Mouse (Mus musculus) embryonic facial prominence, embryonic 11.5 days (tissue): ENCODE results near the gene Cygb. TPM values are rescaled to one million over a fixed set of nuclear protein-coding genes. Genes with fewer than 3 reads are reported as not detected.

ENCODE experiments used
- ATAC-seq: fragments of 200-750 bp; cut with Nextera tagmentation; replicated peaks from 2 replicates; pipeline ENCODE4 v1.8.0; 2017; ENCODE audit warnings: low read depth; ENCODE audit not compliant: insufficient number of reproducible peaks, low FRiP score, low TSS enrichment
- DNase-seq: peaks from one replicate; pipeline ENCODE4 v3.0.0-alpha.2; 2015; ENCODE audit warnings: low spot score
- H3K27ac ChIP-seq: fragments of 300-500 bp; sonication (generic); replicated peaks from 2 replicates; pipeline ENCODE4 v1.5.1; 2014; ENCODE audit warnings: mild to moderate bottlenecking, low read depth, low read length, control low read depth
- H3K27me3 ChIP-seq: fragments of 300-500 bp; sonication (generic); 2 replicates; pipeline ENCODE4 v1.6.1; 2014; ENCODE audit warnings: mild to moderate bottlenecking, low read length, moderate library complexity, mixed read lengths; ENCODE audit not compliant: control insufficient read depth, insufficient read depth
- H3K36me3 ChIP-seq: fragments of 300-500 bp; sonication (generic); replicated peaks from 2 replicates; pipeline ENCODE4 v1.6.1; 2014; ENCODE audit warnings: low read depth, mild to moderate bottlenecking, low read length, moderate library complexity, mixed read lengths; ENCODE audit not compliant: control insufficient read depth, insufficient read depth
- H3K4me1 ChIP-seq: fragments of 300-500 bp; sonication (generic); 2 replicates; pipeline ENCODE4 v1.6.1; 2014; ENCODE audit warnings: low read length, mixed read lengths; ENCODE audit not compliant: control insufficient read depth, insufficient read depth
- H3K4me2 ChIP-seq: fragments of 300-500 bp; sonication (generic); 2 replicates; pipeline ENCODE4 v1.6.1; 2014; ENCODE audit warnings: low read depth, mild to moderate bottlenecking, control low read depth, low read length, moderate library complexity
- H3K4me3 ChIP-seq: fragments of 300-500 bp; sonication (generic); 2 replicates; pipeline ENCODE4 v1.5.1; 2014; ENCODE audit warnings: low read depth, low read length, control low read depth
- H3K9ac ChIP-seq: fragments of 300-500 bp; sonication (generic); replicated peaks from 2 replicates; pipeline ENCODE4 v1.6.1; 2014; ENCODE audit warnings: mild to moderate bottlenecking, control low read depth, low read length
- H3K9me3 ChIP-seq: fragments of 300-500 bp; sonication (generic); replicated peaks from 2 replicates; pipeline ENCODE4 v1.6.1; 2016; ENCODE audit warnings: mild to moderate bottlenecking, low read length, inconsistent platforms, mixed read lengths; ENCODE audit not compliant: control insufficient read depth
- WGBS: fragments of 180-500 bp; shearing (Covaris S2); extraction: QIAGEN DNeasy Blood & Tissue Kit; methylation state at CpG from one replicate; pipeline ENCODE4 v1.1.7; 2014; 5-methylcytosine and 5-hydroxymethylcytosine counted together
- polyA plus RNA-seq: library from polyadenylated mRNA; unstranded; fragments of >200 nt; fragmentation: Nextera tagmentation; extraction: Ambion mirVana; gene quantifications from 2 replicates; pipeline ENCODE4 v1.2.1, GENCODE M21; 2014

Gene Cygb
- polyA plus RNA-seq, result 3.5 and 3.8 TPM in 2 replicates

GRCm38 (mm10) chr11:116654255-116654821 is at the start of gene Cygb:
Gene Cygb, minus strand, starts transcription at chr11:116654313.
- H3K36me3 ChIP-seq, result no peaks in the 10 kb centered on the region
- no peak within 1 kb of the TSS for H3K27ac ChIP-seq
- peak within 1 kb of the TSS; percentile 98 for H3K4me2 ChIP-seq
- WGBS, result 6% methylated on average over 28 of the region's 28 CpGs
- ATAC-seq (no peak), DNase-seq (peak; percentile 33)
- no peaks in the 10 kb centered on the region for H3K9me3 ChIP-seq
- H3K4me3 ChIP-seq, result peak within 1 kb of the TSS; percentile 46
- peak within 1 kb of the TSS; percentile 65 for H3K9ac ChIP-seq
- H3K27me3 ChIP-seq, result peaks cover 18% of the 10 kb centered on the region
- no peaks in the 10 kb centered on the region; the same call in 1 of the 2 replicates for H3K4me1 ChIP-seq

- H3K4me2 ChIP-seq, result no peak overlapping the region
- no peak overlapping the region for H3K9ac ChIP-seq
- no peak for ATAC-seq
- no peaks in the 10 kb centered on the region for H3K27me3 ChIP-seq
- WGBS, result 41% methylated on average over 5 of the region's 5 CpGs
- H3K36me3 ChIP-seq, result no peaks in the 10 kb centered on the region
- DNase-seq, result no peak
- H3K9me3 ChIP-seq, result no peaks in the 10 kb centered on the region
- H3K4me1 ChIP-seq, result no peaks in the 10 kb centered on the region
- no peak overlapping the region for H3K4me3 ChIP-seq
- H3K27ac ChIP-seq, result no peak overlapping the region
Observed at GRCm38 (mm10) chr11:116701377-116701841, 47.3 kb upstream of the Cygb start.

GRCm38 (mm10) chr11:116697521-116697920 is 43.4 kb upstream of the Cygb start:
- H3K27me3 ChIP-seq, result peaks cover 24% of the 10 kb centered on the region
- no peak overlapping the region for H3K4me3 ChIP-seq
- no peaks in the 10 kb centered on the region for H3K4me1 ChIP-seq
- DNase-seq, result no peak
- H3K27ac ChIP-seq, result no peak overlapping the region
- no peak overlapping the region for H3K4me2 ChIP-seq
- H3K9me3 ChIP-seq, result no peaks in the 10 kb centered on the region
- no peaks in the 10 kb centered on the region for H3K36me3 ChIP-seq
- ATAC-seq, result no peak
- no peak overlapping the region for H3K9ac ChIP-seq
- WGBS, result 64% methylated on average over 9 of the region's 9 CpGs

- WGBS, result 89% methylated on average over 4 of the region's 4 CpGs
- peaks cover 24% of the 10 kb centered on the region for H3K27me3 ChIP-seq
- no peak overlapping the region for H3K4me2 ChIP-seq
- no peaks in the 10 kb centered on the region for H3K9me3 ChIP-seq
- no peak overlapping the region for H3K4me3 ChIP-seq
- DNase-seq (no peak), ATAC-seq (no peak)
- H3K9ac ChIP-seq, result no peak overlapping the region
- H3K36me3 ChIP-seq, result no peaks in the 10 kb centered on the region
- H3K27ac ChIP-seq, result no peak overlapping the region
- H3K4me1 ChIP-seq, result no peaks in the 10 kb centered on the region
Observed at GRCm38 (mm10) chr11:116696426-116696825, 42.3 kb upstream of the Cygb start.

GRCm38 (mm10) chr11:116695194-116695880 is 41.2 kb upstream of the Cygb start:
- no peak overlapping the region for H3K4me3 ChIP-seq
- no peaks in the 10 kb centered on the region for H3K36me3 ChIP-seq
- ATAC-seq (0 out of 2 replicates have a peak, but pooled peaks have one; percentile 24), DNase-seq (peak; percentile 30)
- no peaks in the 10 kb centered on the region for H3K4me1 ChIP-seq
- H3K4me2 ChIP-seq, result no peak overlapping the region
- H3K27me3 ChIP-seq, result peaks cover 24% of the 10 kb centered on the region
- no peak overlapping the region for H3K27ac ChIP-seq
- H3K9ac ChIP-seq, result no peak overlapping the region
- 20% methylated on average over 23 of the region's 23 CpGs for WGBS
- H3K9me3 ChIP-seq, result no peaks in the 10 kb centered on the region

- H3K27me3 ChIP-seq, result peaks cover 24% of the 10 kb centered on the region
Observed at GRCm38 (mm10) chr11:116694250-116695193, 40.4 kb upstream of the Cygb start.

GRCm38 (mm10) chr11:116693899-116694249 is 39.8 kb upstream of the Cygb start:
- Histone ChIP-seq H3K36me3 (no peaks in the 10 kb centered on the region), H3K27ac (no peak overlapping the region), H3K4me2 (peak overlapping the region; percentile 85), H3K4me1 (no peaks in the 10 kb centered on the region), H3K9me3 (no peaks in the 10 kb centered on the region), H3K4me3 (peak overlapping the region; percentile 42), H3K9ac (peak overlapping the region; percentile 56), H3K27me3 (peaks cover 24% of the 10 kb centered on the region)
- ATAC-seq (no peak), DNase-seq (no peak)
- 30% methylated on average over 4 of the region's 4 CpGs for WGBS

More at GRCm38 (mm10) chr11:116694250-116695193, 40.4 kb upstream of the Cygb start:
- Histone ChIP-seq H3K9ac (peak overlapping the region; percentile 56), H3K4me3 (peak overlapping the region; percentile 42), H3K4me2 (peak overlapping the region; percentile 85), H3K27ac (no peak overlapping the region), H3K36me3 (no peaks in the 10 kb centered on the region), H3K9me3 (no peaks in the 10 kb centered on the region), H3K4me1 (no peaks in the 10 kb centered on the region)
- peak; percentile 36 for DNase-seq
- WGBS, result 1% methylated on average over 59 of the region's 73 CpGs
- 0 out of 2 replicates have a peak, but pooled peaks have one; percentile 32 for ATAC-seq
